Mouse (Mus musculus): ENCODE measurements around the gene Iyd. TPM values are rescaled to one million over a fixed set of nuclear protein-coding genes. Genes with fewer than 3 reads are reported as not detected.

The Iyd gene
- total RNA-seq, 1 experiment = not detected

DNA sequence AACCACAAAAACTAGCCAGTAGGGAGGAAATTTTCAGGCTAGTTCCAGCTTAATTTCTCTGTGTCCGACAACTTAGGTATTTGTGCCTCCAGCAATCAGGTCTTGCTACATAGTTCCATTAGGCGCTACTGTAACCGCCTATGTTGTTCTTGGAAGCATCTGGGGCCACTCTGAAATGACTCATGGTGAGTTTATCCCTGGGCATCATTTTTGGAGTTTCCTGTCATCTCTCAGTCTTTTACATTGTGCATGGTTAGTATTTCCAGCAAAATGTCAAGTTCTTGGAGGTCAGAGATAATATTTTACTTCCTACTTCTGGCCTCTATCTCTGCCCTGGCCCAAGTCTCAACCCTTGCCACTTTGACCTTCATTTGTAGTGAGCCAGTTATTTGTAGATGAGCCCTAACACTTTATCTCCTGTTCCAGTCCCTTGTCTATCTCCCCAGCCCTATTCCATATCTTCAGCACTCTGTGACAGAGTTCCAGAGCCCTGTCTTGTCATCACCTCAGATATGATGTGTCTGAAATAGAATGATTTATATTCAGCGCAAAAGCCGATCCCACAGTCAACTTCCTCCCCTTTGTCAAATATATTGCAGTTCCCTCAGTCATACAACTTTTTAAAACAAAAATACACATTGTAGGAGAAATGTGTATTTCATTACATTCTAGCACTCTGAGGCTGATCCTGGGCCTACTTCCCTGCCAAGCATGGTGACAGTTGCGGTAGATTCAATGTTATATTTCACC lies 16.8 kb upstream of the Iyd start:
- TF ChIP-seq ZNF384 (IDR thresholded peaks at IDR 0.05; ENCODE audit: low read depth, low read length) (no peak), ZC3H11A (IDR thresholded peaks at IDR 0.05; ENCODE audit: borderline replicate concordance, low read depth, low read length) (no peak), MAFK (IDR thresholded peaks at IDR 0.05; ENCODE audit: insufficient read depth, low read depth, low read length) (no peak), CHD2 (IDR thresholded peaks at IDR 0.05; ENCODE audit: low read depth, low read length) (no peak), HCFC1 (IDR thresholded peaks at IDR 0.05; ENCODE audit: borderline replicate concordance, insufficient read depth, low read length) (no peak)
- H3K36me3 ChIP-seq (ENCODE audit: control insufficient read depth, insufficient read depth, low read length, poor library complexity, severe bottlenecking) = no peaks in the 10 kb centered on the region
- no peaks in the 10 kb centered on the region for H3K4me1 ChIP-seq (ENCODE audit: control insufficient read depth in 2 of 2, insufficient read depth in 2 of 2, low read length in 2 of 2, poor library complexity in 1 of 2)
- H3K9me3 ChIP-seq (ENCODE audit: control insufficient read depth, insufficient read depth, low read depth, low read length) = peaks cover under 1% of the 10 kb centered on the region; the same call in 1 of the 2 replicates
- no peak overlapping the region for H3K4me3 ChIP-seq (ENCODE audit: insufficient read depth in 1 of 2, low read depth in 1 of 2, low read length in 2 of 2, poor library complexity in 1 of 2, severe bottlenecking in 1 of 2)
- DNase-seq (ENCODE audit: low read depth, low spot score) = no peak
- no peak overlapping the region for H3K9ac ChIP-seq (ENCODE audit: insufficient read depth, low read depth, low read length, poor library complexity, severe bottlenecking)
- in situ Hi-C loops (cut with MboI; ENCODE audit: low sequenced_read_pairs in 2 of 2, unreplicated experiment in 2 of 2) = loop anchor here in 1 of 2 experiments (10.0 kb wide), 1 partner anchor 178 kb away; no protein-coding TSS in a partner anchor
- H3K27ac ChIP-seq (ENCODE audit: insufficient read depth, low read depth, low read length, poor library complexity, severe bottlenecking) = no peak overlapping the region

DNA sequence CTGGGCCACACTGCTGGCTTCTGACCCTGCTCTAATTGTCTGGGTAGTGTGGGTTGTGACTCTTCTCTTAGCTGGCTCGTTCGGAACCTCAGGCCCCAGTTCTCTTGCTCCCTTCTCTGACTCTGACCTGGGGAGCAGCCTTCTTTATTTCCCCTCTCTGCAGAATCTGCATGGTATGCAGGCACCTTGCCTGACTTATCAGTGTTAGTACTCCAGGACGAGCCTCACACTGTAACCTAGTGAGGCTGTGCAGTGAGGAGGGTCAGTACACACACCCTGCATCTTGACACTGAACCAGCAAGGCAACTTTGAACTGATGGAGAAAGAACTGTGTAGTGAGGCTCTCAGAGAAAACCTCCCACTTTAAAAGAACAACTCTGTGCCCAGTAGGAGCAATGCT lies 15.5 kb upstream of the Iyd start:
- H3K36me3 ChIP-seq (ENCODE audit: control insufficient read depth, insufficient read depth, low read length, poor library complexity, severe bottlenecking) = no peaks in the 10 kb centered on the region
- H3K4me1 ChIP-seq (ENCODE audit: control insufficient read depth in 2 of 2, insufficient read depth in 2 of 2, low read length in 2 of 2, poor library complexity in 1 of 2) = no peaks in the 10 kb centered on the region
- in situ Hi-C loops (cut with MboI; ENCODE audit: low sequenced_read_pairs in 2 of 2, unreplicated experiment in 2 of 2) = loop anchor here in 1 of 2 experiments (10.0 kb wide), 1 partner anchor 180 kb away; no protein-coding TSS in a partner anchor
- H3K9me3 ChIP-seq (ENCODE audit: control insufficient read depth, insufficient read depth, low read depth, low read length) = no peaks in the 10 kb centered on the region
- no peak for TF ChIP-seq ZNF384 (IDR thresholded peaks at IDR 0.05; ENCODE audit: low read depth, low read length)
- TF ChIP-seq HCFC1 (IDR thresholded peaks at IDR 0.05; ENCODE audit: borderline replicate concordance, insufficient read depth, low read length) = no peak
- TF ChIP-seq CHD2 (IDR thresholded peaks at IDR 0.05; ENCODE audit: low read depth, low read length) = no peak
- TF ChIP-seq ZC3H11A (IDR thresholded peaks at IDR 0.05; ENCODE audit: borderline replicate concordance, low read depth, low read length) = no peak
- TF ChIP-seq MAFK (IDR thresholded peaks at IDR 0.05; ENCODE audit: insufficient read depth, low read depth, low read length) = no peak
- H3K9ac ChIP-seq (ENCODE audit: insufficient read depth, low read depth, low read length, poor library complexity, severe bottlenecking) = no peak overlapping the region
- H3K27ac ChIP-seq (ENCODE audit: insufficient read depth, low read depth, low read length, poor library complexity, severe bottlenecking) = no peak overlapping the region
- H3K4me3 ChIP-seq (ENCODE audit: insufficient read depth in 1 of 2, low read depth in 1 of 2, low read length in 2 of 2, poor library complexity in 1 of 2, severe bottlenecking in 1 of 2) = no peak overlapping the region
- no peak for DNase-seq (ENCODE audit: low read depth, low spot score)

- no peak for DNase-seq (ENCODE audit: low read depth, low spot score)
- in situ Hi-C loops (cut with MboI; ENCODE audit: low sequenced_read_pairs in 2 of 2, unreplicated experiment in 2 of 2) = loop anchor here in 1 of 2 experiments (10.0 kb wide), 1 partner anchor 181 kb away; no protein-coding TSS in a partner anchor
- no peak overlapping the region for H3K4me3 ChIP-seq (ENCODE audit: insufficient read depth in 1 of 2, low read depth in 1 of 2, low read length in 2 of 2, poor library complexity in 1 of 2, severe bottlenecking in 1 of 2)
- TF ChIP-seq ZC3H11A (IDR thresholded peaks at IDR 0.05; ENCODE audit: borderline replicate concordance, low read depth, low read length) (no peak), ZNF384 (IDR thresholded peaks at IDR 0.05; ENCODE audit: low read depth, low read length) (no peak), CHD2 (IDR thresholded peaks at IDR 0.05; ENCODE audit: low read depth, low read length) (no peak), HCFC1 (IDR thresholded peaks at IDR 0.05; ENCODE audit: borderline replicate concordance, insufficient read depth, low read length) (no peak), MAFK (IDR thresholded peaks at IDR 0.05; ENCODE audit: insufficient read depth, low read depth, low read length) (no peak)
- H3K36me3 ChIP-seq (ENCODE audit: control insufficient read depth, insufficient read depth, low read length, poor library complexity, severe bottlenecking) = no peaks in the 10 kb centered on the region
- H3K4me1 ChIP-seq (ENCODE audit: control insufficient read depth in 2 of 2, insufficient read depth in 2 of 2, low read length in 2 of 2, poor library complexity in 1 of 2) = no peaks in the 10 kb centered on the region
- no peaks in the 10 kb centered on the region for H3K9me3 ChIP-seq (ENCODE audit: control insufficient read depth, insufficient read depth, low read depth, low read length)
- H3K9ac ChIP-seq (ENCODE audit: insufficient read depth, low read depth, low read length, poor library complexity, severe bottlenecking) = no peak overlapping the region
- H3K27ac ChIP-seq (ENCODE audit: insufficient read depth, low read depth, low read length, poor library complexity, severe bottlenecking) = no peak overlapping the region
Observed at GRCm38 (mm10) chr10:3525420-3526019, 14.5 kb upstream of the Iyd start.

DNA sequence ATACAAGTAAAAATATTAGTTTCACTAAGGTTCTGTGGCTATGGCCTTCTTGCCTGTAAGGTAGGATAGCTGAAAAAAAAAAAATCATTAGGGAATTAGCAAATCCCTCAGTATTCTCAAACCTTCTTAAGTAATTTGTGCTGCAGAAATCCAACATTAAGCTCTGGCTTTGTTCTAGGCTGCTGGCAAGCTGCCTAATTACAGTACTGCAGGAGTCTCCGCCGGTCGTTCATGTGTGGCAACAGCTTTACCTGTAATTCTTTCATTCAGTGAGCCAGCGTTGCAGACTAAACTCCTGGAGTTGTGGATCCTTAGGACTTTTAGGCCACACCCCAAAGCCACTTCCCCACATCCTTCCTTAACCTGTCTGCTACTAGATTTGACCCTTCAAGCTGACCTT lies 10.2 kb upstream of the Iyd start:
- no peaks in the 10 kb centered on the region for H3K4me1 ChIP-seq (ENCODE audit: control insufficient read depth in 2 of 2, insufficient read depth in 2 of 2, low read length in 2 of 2, poor library complexity in 1 of 2)
- no peaks in the 10 kb centered on the region for H3K36me3 ChIP-seq (ENCODE audit: control insufficient read depth, insufficient read depth, low read length, poor library complexity, severe bottlenecking)
- no peak overlapping the region for H3K27ac ChIP-seq (ENCODE audit: insufficient read depth, low read depth, low read length, poor library complexity, severe bottlenecking)
- no peak for TF ChIP-seq MAFK (IDR thresholded peaks at IDR 0.05; ENCODE audit: insufficient read depth, low read depth, low read length)
- no peak for TF ChIP-seq CHD2 (IDR thresholded peaks at IDR 0.05; ENCODE audit: low read depth, low read length)
- no peak for TF ChIP-seq ZNF384 (IDR thresholded peaks at IDR 0.05; ENCODE audit: low read depth, low read length)
- no peak for TF ChIP-seq HCFC1 (IDR thresholded peaks at IDR 0.05; ENCODE audit: borderline replicate concordance, insufficient read depth, low read length)
- no peak for TF ChIP-seq ZC3H11A (IDR thresholded peaks at IDR 0.05; ENCODE audit: borderline replicate concordance, low read depth, low read length)
- in situ Hi-C loops (cut with MboI; ENCODE audit: low sequenced_read_pairs in 2 of 2, unreplicated experiment in 2 of 2) = loop anchor here in 1 of 2 experiments (10.0 kb wide), 2 partner anchors 185 to 415 kb away; no protein-coding TSS in a partner anchor
- H3K9ac ChIP-seq (ENCODE audit: insufficient read depth, low read depth, low read length, poor library complexity, severe bottlenecking) = no peak overlapping the region
- no peaks in the 10 kb centered on the region for H3K9me3 ChIP-seq (ENCODE audit: control insufficient read depth, insufficient read depth, low read depth, low read length)
- H3K4me3 ChIP-seq (ENCODE audit: insufficient read depth in 1 of 2, low read depth in 1 of 2, low read length in 2 of 2, poor library complexity in 1 of 2, severe bottlenecking in 1 of 2) = no peak overlapping the region
- no peak for DNase-seq (ENCODE audit: low read depth, low spot score)
